Mouse (Mus musculus): ENCODE measurements around the gene Dnlz.

Gene Dnlz

GRCm38 (mm10) chr2:26298856-26299230, 53.1 kb downstream of the Dnlz start:
- no peak for DNase-seq (ENCODE audit: low spot score)

GRCm38 (mm10) chr2:26298208-26298855, 53.6 kb downstream of the Dnlz start:
- DNase-seq (ENCODE audit: low spot score), result no peak

All from urinary bladder, postnatal 10 days (tissue).